Mouse (Mus musculus) olfactory bulb, adult 2 months (tissue): Measurements from ENCODE around the gene Pacrg. TPM values are rescaled to one million over a fixed set of nuclear protein-coding genes. Genes with fewer than 3 reads are reported as not detected.

Experiments
- H3K27ac ChIP-seq: fragments of 200-500 bp; 2 replicates; pipeline ENCODE4 v1.5.1; 2012; ENCODE audit warnings: low read depth, low read length; ENCODE audit not compliant: insufficient read depth
- H3K4me1 ChIP-seq: fragments of 200-500 bp; 2 replicates; pipeline ENCODE4 v1.6.1; 2012; ENCODE audit warnings: low read length; ENCODE audit not compliant: control insufficient read depth, insufficient read depth
- H3K4me3 ChIP-seq: fragments of 200-500 bp; 2 replicates; pipeline ENCODE4 v1.5.1; 2012; ENCODE audit warnings: mild to moderate bottlenecking, low read depth, low read length, moderate library complexity; ENCODE audit not compliant: insufficient read depth
- CTCF ChIP-seq: fragments of 200-500 bp; IDR thresholded peaks from 2 replicates; pipeline ENCODE4 v1.5.1; 2012; ENCODE audit warnings: low read depth, mild to moderate bottlenecking, low read length, moderate library complexity; ENCODE audit not compliant: insufficient read depth
- POLR2A ChIP-seq: fragments of 200-500 bp; IDR thresholded peaks from 2 replicates; pipeline ENCODE4 v1.6.1; 2012; ENCODE audit warnings: mild to moderate bottlenecking, low read depth, low read length, moderate library complexity; ENCODE audit not compliant: insufficient read depth
- WGBS: fragments of 180-500 bp; shearing (Covaris S2); methylation state at CpG from one replicate; pipeline ENCODE4 v1.1.7; 2018; 5-methylcytosine and 5-hydroxymethylcytosine counted together
- polyA plus RNA-seq: library from polyadenylated mRNA; stranded (reverse); fragments of >200 nt; gene quantifications from 2 replicates; pipeline ENCODE4 v1.2.4, GENCODE M21; 2012; ENCODE audit warnings: low replicate concordance; ENCODE audit not compliant: missing spikeins, insufficient read depth, insufficient read length

The Pacrg gene
- polyA plus RNA-seq, 1 experiment = not detected

DNA sequence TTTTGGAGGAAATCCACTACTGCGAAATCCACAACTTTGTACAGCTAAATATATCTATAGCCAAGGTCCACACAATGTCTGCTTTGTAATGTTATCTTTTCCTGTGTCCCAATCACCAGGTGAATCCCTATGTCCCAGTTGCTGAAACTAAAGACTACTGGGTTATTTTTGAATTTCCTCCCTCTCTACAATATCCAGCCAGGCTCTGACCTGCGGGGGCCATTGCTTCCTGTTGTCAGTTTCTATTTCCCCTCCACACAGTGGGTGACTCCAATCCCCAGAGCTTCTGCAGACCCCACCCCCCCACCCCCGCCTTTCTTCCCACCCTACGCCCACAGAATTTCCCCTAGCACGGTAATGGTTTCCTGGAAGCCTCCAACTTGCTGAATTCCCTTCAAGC lies 473.1 kb downstream of the Pacrg start:
- no peak for TF ChIP-seq CTCF
- no peak for TF ChIP-seq POLR2A
- Histone ChIP-seq H3K4me3 (no peak overlapping the region), H3K27ac (no peak overlapping the region)

GRCm38 (mm10) chr17:10366577-10366976 lies 473.5 kb downstream of the Pacrg start:
- TF ChIP-seq POLR2A (no peak), CTCF (no peak)
- H3K4me1 ChIP-seq = no peaks in the 10 kb centered on the region
- H3K27ac ChIP-seq = no peak overlapping the region
- WGBS = 90% methylated on average over 4 of the region's 4 CpGs
- no peak overlapping the region for H3K4me3 ChIP-seq

More for the DNA sequence above, 473.1 kb downstream of the Pacrg start:
- H3K4me1 ChIP-seq = peaks cover 3% of the 10 kb centered on the region
- 82% methylated on average over 5 of the region's 5 CpGs for WGBS

DNA sequence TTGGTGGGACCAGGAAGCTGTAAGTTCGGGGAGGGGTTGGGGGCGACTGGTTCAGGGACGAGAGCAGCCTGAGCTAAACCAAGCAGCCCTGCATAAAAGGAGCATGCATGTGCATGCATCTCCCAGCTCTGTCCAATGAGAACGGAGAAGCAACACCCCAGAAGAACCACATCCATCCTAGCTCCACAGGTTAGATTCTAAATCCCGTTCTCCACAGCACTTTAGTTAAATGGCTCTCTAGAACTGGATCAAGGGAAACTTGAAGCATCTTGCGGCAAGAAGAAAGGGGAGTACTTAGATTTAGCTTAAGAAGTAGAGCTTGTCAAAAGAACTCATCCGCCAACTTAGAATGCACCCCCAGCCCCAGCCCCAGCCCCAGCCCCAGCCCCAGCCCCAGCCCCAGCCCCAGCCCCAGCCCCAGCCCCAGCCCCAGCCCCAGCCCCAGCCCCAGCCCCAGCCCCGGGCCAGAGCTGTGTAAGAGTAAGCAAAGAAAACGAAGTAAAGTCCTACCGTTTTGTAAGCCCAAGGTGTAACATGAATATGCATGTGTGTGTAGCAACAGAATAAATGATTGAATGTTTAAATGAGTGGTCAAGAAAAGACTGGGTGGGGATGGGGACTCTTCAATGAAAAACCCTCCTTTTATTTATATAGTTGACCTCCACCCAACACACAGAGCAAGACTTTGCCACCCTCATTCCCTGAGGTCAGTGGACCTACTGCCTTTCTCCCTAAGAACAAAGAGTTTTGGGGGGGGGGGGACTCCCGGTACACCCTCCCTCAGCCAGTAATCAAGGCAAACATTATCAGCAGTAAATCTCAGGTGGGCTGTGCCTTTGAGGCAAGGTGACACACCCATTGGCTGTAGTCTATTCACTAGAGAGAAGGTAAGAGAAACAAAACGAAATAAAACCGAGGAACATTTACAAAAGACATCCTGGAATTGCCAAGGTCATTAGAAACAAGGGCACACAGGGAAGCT lies 474.3 kb downstream of the Pacrg start:
- Histone ChIP-seq H3K27ac (no peak overlapping the region), H3K4me3 (no peak overlapping the region), H3K4me1 (no peaks in the 10 kb centered on the region)
- 68% methylated on average over 13 of the region's 13 CpGs for WGBS
- TF ChIP-seq POLR2A = no peak
- no peak for TF ChIP-seq CTCF

- TF ChIP-seq POLR2A (no peak), CTCF (no peak)
- 88% methylated on average over 3 of the region's 3 CpGs for WGBS
- Histone ChIP-seq H3K27ac (no peak overlapping the region), H3K4me3 (no peak overlapping the region), H3K4me1 (no peaks in the 10 kb centered on the region)
Observed at GRCm38 (mm10) chr17:10363151-10363550, 477.0 kb downstream of the Pacrg start.

DNA sequence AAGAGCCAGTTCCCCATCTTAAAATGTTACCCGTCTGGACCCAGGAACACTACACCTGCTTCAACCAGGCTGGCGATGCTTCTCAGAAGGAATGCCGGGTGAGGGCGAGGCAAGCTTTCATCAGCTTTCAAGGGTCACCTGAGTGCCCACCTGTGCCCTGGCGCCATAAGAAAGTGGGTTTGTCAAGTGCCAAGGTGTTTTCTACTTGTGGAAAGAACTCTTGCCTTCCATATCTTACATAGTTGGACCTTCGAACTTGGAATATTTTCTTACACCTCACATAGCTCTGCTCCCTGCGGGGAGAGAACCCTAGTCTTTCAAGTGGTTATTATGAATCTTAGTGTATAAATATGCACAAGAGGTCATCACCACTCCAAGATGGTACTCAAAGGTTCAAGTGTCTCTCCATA lies 478.2 kb downstream of the Pacrg start:
- H3K4me3 ChIP-seq = no peak overlapping the region
- TF ChIP-seq CTCF (no peak), POLR2A (no peak)
- no peak overlapping the region for H3K27ac ChIP-seq
- H3K4me1 ChIP-seq = peaks cover 2% of the 10 kb centered on the region; the same call in 1 of the 2 replicates
- WGBS = 96% methylated on average over 7 of the region's 7 CpGs

DNA sequence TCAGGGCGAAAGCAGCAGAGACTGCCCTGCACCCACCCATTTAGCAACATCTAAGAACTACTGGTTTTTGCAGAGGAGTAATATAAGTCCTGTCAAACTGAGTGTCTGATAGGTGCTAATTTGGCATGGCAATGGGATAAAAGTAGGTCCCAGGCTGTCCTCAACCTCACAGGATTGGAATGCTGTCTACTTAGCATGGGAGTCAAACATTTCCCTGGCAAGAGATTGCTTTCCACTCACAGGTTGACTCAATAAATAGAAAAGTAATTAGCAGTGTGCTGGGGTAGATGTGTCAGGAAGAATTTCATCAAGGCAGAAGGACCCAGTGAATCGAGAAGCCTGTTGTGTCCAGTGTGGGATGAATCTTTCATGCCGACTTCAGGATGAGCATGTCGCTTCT lies 479.4 kb downstream of the Pacrg start:
- no peak for TF ChIP-seq POLR2A
- no peak for TF ChIP-seq CTCF
- H3K4me3 ChIP-seq = no peak overlapping the region
- H3K27ac ChIP-seq = no peak overlapping the region
- 62% methylated on average over 4 of the region's 4 CpGs for WGBS
- peaks cover 2% of the 10 kb centered on the region; the same call in 1 of the 2 replicates for H3K4me1 ChIP-seq

DNA sequence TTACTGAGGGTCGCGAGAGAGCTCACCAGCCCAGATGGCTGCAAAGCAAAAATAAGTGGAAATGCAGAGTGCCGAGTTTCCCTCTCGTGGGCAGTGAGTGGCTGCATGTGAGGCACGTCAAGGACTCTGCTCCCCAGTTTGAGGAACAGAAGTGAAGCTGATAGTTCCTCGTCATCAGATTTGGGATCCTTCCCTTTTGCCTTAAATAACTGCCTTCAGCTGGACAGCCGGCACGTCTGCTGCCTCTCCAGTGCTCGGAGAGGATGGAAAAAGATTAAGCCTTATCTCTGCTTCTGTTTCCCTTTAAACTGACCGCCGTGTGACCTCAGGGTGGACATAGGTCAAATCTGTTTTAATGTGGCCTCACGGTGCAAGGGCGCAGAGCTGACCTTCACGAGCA lies 480.6 kb downstream of the Pacrg start:
- Histone ChIP-seq H3K4me3 (no peak overlapping the region), H3K4me1 (peaks cover 2% of the 10 kb centered on the region; the same call in 1 of the 2 replicates), H3K27ac (no peak overlapping the region)
- 84% methylated on average over 14 of the region's 14 CpGs for WGBS
- TF ChIP-seq POLR2A (no peak), CTCF (no peak)

DNA sequence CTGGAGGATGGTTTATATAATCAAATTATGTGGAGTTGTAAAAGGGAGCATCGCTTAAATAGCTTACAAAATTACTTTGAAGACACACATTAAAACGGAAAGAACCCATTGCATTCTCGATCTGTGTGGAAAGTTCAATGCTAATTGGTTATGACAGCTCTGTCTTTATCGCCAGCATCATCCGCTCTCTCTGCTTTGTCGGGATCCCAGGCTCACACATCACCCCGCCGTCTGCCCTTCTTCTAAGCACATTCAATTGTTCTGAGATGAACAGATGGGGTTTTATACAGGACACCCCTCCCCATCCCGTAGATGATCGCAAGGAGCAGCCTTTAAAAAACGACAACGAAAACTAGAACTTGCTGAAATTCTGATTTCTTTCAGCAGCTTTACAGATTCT lies 482.8 kb downstream of the Pacrg start:
- Histone ChIP-seq H3K4me3 (no peak overlapping the region), H3K4me1 (peaks cover 2% of the 10 kb centered on the region; the same call in 1 of the 2 replicates), H3K27ac (no peak overlapping the region)
- WGBS = 74% methylated on average over 12 of the region's 12 CpGs
- TF ChIP-seq CTCF (no peak), POLR2A (no peak)

DNA sequence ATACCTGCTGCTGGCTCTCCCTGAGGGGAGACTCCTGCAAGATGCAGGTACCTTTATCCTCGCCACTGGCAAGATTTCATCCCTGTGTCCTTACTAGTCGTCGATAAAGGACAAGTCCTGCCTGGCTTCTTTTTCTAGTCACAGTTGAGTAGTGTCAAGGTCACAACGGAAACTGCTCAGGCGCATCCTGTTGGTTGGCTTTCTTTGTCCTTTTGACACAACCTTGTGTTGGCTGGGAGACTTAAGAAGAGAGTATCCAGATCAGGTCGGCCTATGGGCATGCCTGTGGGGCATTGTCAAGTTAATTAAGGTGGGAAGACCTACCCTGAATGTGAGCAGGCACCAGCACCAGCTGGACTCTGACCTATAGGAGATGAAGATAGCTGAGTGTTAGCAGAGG lies 483.8 kb downstream of the Pacrg start:
- 75% methylated on average over 6 of the region's 6 CpGs for WGBS
- TF ChIP-seq POLR2A (no peak), CTCF (no peak)
- H3K27ac ChIP-seq = no peak overlapping the region
- H3K4me3 ChIP-seq = no peak overlapping the region
- peaks cover 2% of the 10 kb centered on the region; the same call in 1 of the 2 replicates for H3K4me1 ChIP-seq

DNA sequence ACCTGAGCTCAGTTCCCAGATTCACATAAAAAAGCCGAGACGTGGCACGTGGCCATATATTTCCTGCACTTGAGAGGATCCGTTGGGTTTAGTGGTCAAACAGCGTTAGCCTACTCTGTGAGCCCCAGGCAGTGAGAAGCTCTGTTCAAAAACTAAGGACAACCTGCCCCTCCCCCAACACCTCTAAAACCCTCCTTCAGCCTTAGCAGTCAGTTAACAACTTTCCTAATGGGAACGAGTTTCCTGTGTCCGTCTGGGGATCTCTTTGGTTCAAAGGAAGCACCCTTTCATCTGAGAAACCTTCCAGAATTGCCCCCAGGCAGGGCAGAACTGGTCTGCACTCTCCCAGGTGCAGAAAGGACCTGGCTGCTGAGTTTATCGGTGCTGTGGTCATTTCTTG lies 484.4 kb downstream of the Pacrg start:
- 64% methylated on average over 8 of the region's 8 CpGs for WGBS
- H3K4me1 ChIP-seq = peaks cover 2% of the 10 kb centered on the region; the same call in 1 of the 2 replicates
- H3K27ac ChIP-seq = no peak overlapping the region
- TF ChIP-seq POLR2A (no peak), CTCF (no peak)
- H3K4me3 ChIP-seq = no peak overlapping the region

Other genes starting within 250 kb of the Pacrg start
- not detected in 2 replicates for gene Prkn, start 73 bp upstream of the Pacrg start, polyA plus RNA-seq